Comparison of ENCODE assay signal across 12 mouse cellular contexts in genomic region chr4:8232393-8233111, GRCm38 (mm10). TPM values are rescaled to one million over a fixed set of nuclear protein-coding genes. Genes with fewer than 3 reads are reported as not detected.
DNase-seq lines count a peak whose midpoint lies in the region; ATAC-seq and TF ChIP-seq lines count a peak whose summit lies in the region.
"Had no signal": no experiment of that assay in that cellular context is flagged by ENCODE, and none has a peak within 500 bp of the region (broad histone marks: within the 10 kb centered on the region; RNA-seq: fewer than 3 reads in every experiment).

No protein-coding gene starts in this region.

- no peaks in the 10 kb centered on the region for H3K36me3 ChIP-seq in stomach, embryonic 15.5 days
- H3K36me3 ChIP-seq in stomach, postnatal 0 days (ENCODE audit: control insufficient read depth, insufficient read depth, low read length): no peaks in the 10 kb centered on the region
- no peaks in the 10 kb centered on the region for H3K36me3 ChIP-seq in kidney, postnatal 0 days (ENCODE audit: insufficient read depth, low read length)
- H3K36me3 ChIP-seq: liver, embryonic 12.5 days; neural tube, embryonic 12.5 days had no signal

- H3K9me3 ChIP-seq in stomach, embryonic 15.5 days: no peaks in the 10 kb centered on the region
- H3K9me3 ChIP-seq in stomach, postnatal 0 days (ENCODE audit: control insufficient read depth, low read length): no peaks in the 10 kb centered on the region
- no peaks in the 10 kb centered on the region for H3K9me3 ChIP-seq in kidney, postnatal 0 days (replicated peaks; ENCODE audit: low read length)
- H3K9me3 ChIP-seq: liver, embryonic 12.5 days; neural tube, embryonic 12.5 days had no signal

- no peak overlapping the region for H3K4me3 ChIP-seq in stomach, embryonic 15.5 days (replicated peaks)
- no peak overlapping the region for H3K4me3 ChIP-seq in stomach, postnatal 0 days (ENCODE audit: low read depth, low read length)
- H3K4me3 ChIP-seq in kidney, postnatal 0 days (replicated peaks; ENCODE audit: low read depth, low read length): no peak overlapping the region
- H3K4me3 ChIP-seq: layer of hippocampus, adult 2 months; liver, embryonic 12.5 days; neural tube, embryonic 12.5 days had no signal

- peak; percentile 17 for DNase-seq in adrenal gland, adult 2 months
- DNase-seq in adrenal gland, postnatal 14 days: no peak
- DNase-seq in stomach, postnatal 0 days (ENCODE audit: low spot score): no peak
- DNase-seq in kidney, postnatal 0 days (ENCODE audit: low spot score): peak; percentile 39
- no peak for DNase-seq in layer of hippocampus, postnatal 36 days
- DNase-seq in ovary, postnatal 10 days (ENCODE audit: low spot score): no peak
- DNase-seq in layer of hippocampus, adult 9-11 months: no peak
- DNase-seq: forebrain, postnatal 0 days had no signal

- WGBS in stomach, embryonic 15.5 days: 58% methylated on average over 12 of the region's 12 CpGs
- WGBS in stomach, postnatal 0 days: 53% methylated on average over 12 of the region's 12 CpGs
- WGBS in kidney, postnatal 0 days: 43% methylated on average over 12 of the region's 12 CpGs

- H3K27ac ChIP-seq in stomach, embryonic 15.5 days: no peak overlapping the region
- no peak overlapping the region for H3K27ac ChIP-seq in stomach, postnatal 0 days (replicated peaks)
- H3K27ac ChIP-seq in kidney, postnatal 0 days: no peak overlapping the region
- H3K27ac ChIP-seq: layer of hippocampus, adult 2 months; liver, embryonic 12.5 days; neural tube, embryonic 12.5 days had no signal

- TF ChIP-seq EP300 in stomach, postnatal 0 days (optimal IDR thresholded peaks at IDR 0.05): no peak

- H3K4me2 ChIP-seq in stomach, embryonic 15.5 days: no peak overlapping the region
- no peak overlapping the region for H3K4me2 ChIP-seq in stomach, postnatal 0 days (replicated peaks; ENCODE audit: low read depth)
- H3K4me2 ChIP-seq in kidney, postnatal 0 days (ENCODE audit: low read length): no peak overlapping the region
- H3K4me2 ChIP-seq: liver, embryonic 12.5 days; neural tube, embryonic 12.5 days had no signal

- H3K4me1 ChIP-seq in stomach, embryonic 15.5 days: no peaks in the 10 kb centered on the region
- H3K4me1 ChIP-seq in stomach, postnatal 0 days (replicated peaks; ENCODE audit: control insufficient read depth, insufficient read depth): no peaks in the 10 kb centered on the region
- no peaks in the 10 kb centered on the region for H3K4me1 ChIP-seq in kidney, postnatal 0 days (replicated peaks; ENCODE audit: insufficient read depth, low read length)
- H3K4me1 ChIP-seq: liver, embryonic 12.5 days; neural tube, embryonic 12.5 days had no signal

- no peak for TF ChIP-seq CTCF in stomach, postnatal 0 days (IDR thresholded peaks at IDR 0.05; ENCODE audit: low read depth)
- TF ChIP-seq CTCF in kidney, postnatal 0 days (IDR thresholded peaks at IDR 0.05; ENCODE audit: low read depth): no peak

- H3K9ac ChIP-seq in stomach, embryonic 15.5 days: no peak overlapping the region
- no peak overlapping the region for H3K9ac ChIP-seq in stomach, postnatal 0 days (ENCODE audit: low read length)
- no peak overlapping the region for H3K9ac ChIP-seq in kidney, postnatal 0 days (ENCODE audit: low read depth, low read length)
- H3K9ac ChIP-seq: forebrain, postnatal 0 days; liver, embryonic 12.5 days; neural tube, embryonic 12.5 days had no signal

- ATAC-seq in stomach, embryonic 15.5 days (ENCODE audit: insufficient read depth, low FRiP score, low read depth): peak; percentile 27; the same call in 1 of the 2 replicates
- no peak for ATAC-seq in stomach, postnatal 0 days (ENCODE audit: low FRiP score, low TSS enrichment)
- no peak for ATAC-seq in kidney, postnatal 0 days (replicated peaks; ENCODE audit: low FRiP score, low read depth)
- ATAC-seq: forebrain, postnatal 0 days; liver, embryonic 12.5 days had no signal

- no peaks in the 10 kb centered on the region for H3K27me3 ChIP-seq in stomach, embryonic 15.5 days (replicated peaks)
- H3K27me3 ChIP-seq in stomach, postnatal 0 days (ENCODE audit: control insufficient read depth, insufficient read depth, low read length): no peaks in the 10 kb centered on the region
- no peaks in the 10 kb centered on the region for H3K27me3 ChIP-seq in kidney, postnatal 0 days (ENCODE audit: insufficient read depth, low read length)
- H3K27me3 ChIP-seq: liver, embryonic 12.5 days; neural tube, embryonic 12.5 days had no signal

RNA-seq across cellular contexts. Expression of gene Car8, which starts 6.3 kb away (rescaled TPM):
- total RNA-seq in adrenal gland, adult 2 months (2021): 10 to 100 TPM in 1 of 2 experiments, 1 to 10 TPM in 1; 4.7 to 30.0 TPM
- polyA plus RNA-seq in adrenal gland, adult 2 months (2012; rRNA removed): 1.9 and 2.5 TPM in 2 replicates
- total RNA-seq in adrenal gland, postnatal 14 days (2021): 6.3 and 9.7 TPM in 2 replicates
- 15.5 and 15.8 TPM in 2 replicates for polyA plus RNA-seq in stomach, embryonic 15.5 days (2015; fragmentation: Nextera tagmentation; extraction: Ambion mirVana)
- polyA plus RNA-seq in stomach, postnatal 0 days (2015; fragmentation: Nextera tagmentation; extraction: Ambion mirVana): 32.6 and 34.5 TPM in 2 replicates
- 9.7 and 10.7 TPM in 2 replicates for polyA plus RNA-seq in kidney, postnatal 0 days (2015; fragmentation: Nextera tagmentation; extraction: Ambion mirVana)
- 1 to 10 TPM; 3.1 TPM for total RNA-seq in layer of hippocampus, postnatal 36 days (2021)

Comparison
In these comparisons a context has a peak if more than half of its experiments do, and no peak if none do; other contexts are left out.
1. DNase-seq: peak in adrenal gland, adult 2 months (single experiment) and kidney, postnatal 0 days (single experiment); none in adrenal gland, postnatal 14 days (single experiment), stomach, postnatal 0 days (single experiment), layer of hippocampus, postnatal 36 days (0 of 2), ovary, postnatal 10 days (single experiment) and layer of hippocampus, adult 9-11 months (single experiment).